Mouse (Mus musculus): ENCODE measurements around the gene Lsamp.

GRCm38 (mm10) chr16:40639621-40640371 lies 655.6 kb downstream of the Lsamp start:
- TF ChIP-seq CTCF (IDR thresholded peaks at IDR 0.05; ENCODE audit: extremely low read depth, insufficient read depth, insufficient read length, insufficient replicate concordance) (no peak), POLR2A (IDR thresholded peaks at IDR 0.05; ENCODE audit: low read depth, low read length) (no peak)
